Mouse (Mus musculus): Measurements from ENCODE around the gene Tnfrsf22. TPM values are rescaled to one million over a fixed set of nuclear protein-coding genes. Genes with fewer than 3 reads are reported as not detected.
A peak's percentile ranks its signal among the peaks of the same experiment; 100 is the strongest.
"Not testable (repeated sequence)": the region's sequence is repeated elsewhere in the genome, so short reads cannot be mapped to it uniquely, and the experiment has no call there.

The Tnfrsf22 gene
- polyA plus RNA-seq (2015; fragmentation: Nextera tagmentation; extraction: Ambion mirVana): 2.7 and 2.8 TPM in 2 replicates

GRCm38 (mm10) chr7:143649034-143649768 lies at the start of gene Tnfrsf22:
Gene Tnfrsf22, minus strand, starts transcription at chr7:143649661.
- Histone ChIP-seq H3K4me1 (replicated peaks) (no peaks in the 10 kb centered on the region), H3K36me3 (no peaks in the 10 kb centered on the region), H3K4me3 (peak within 1 kb of the TSS; percentile 62), H3K9ac (peak within 1 kb of the TSS; percentile 49), H3K4me2 (peak within 1 kb of the TSS; percentile 92), H3K27ac (no peak within 1 kb of the TSS), H3K27me3 (no peaks in the 10 kb centered on the region), H3K9me3 (replicated peaks) (no peaks in the 10 kb centered on the region)
- ATAC-seq (replicated peaks; ENCODE audit: insufficient number of reproducible peaks, insufficient read depth, low FRiP score, low read depth): peak; percentile 95
- WGBS: 3% methylated on average over 39 of the region's 39 CpGs

- WGBS: 60% methylated on average over 2 of the region's 2 CpGs
- H3K4me3 ChIP-seq: no peak overlapping the region
- no peak overlapping the region for H3K27ac ChIP-seq
- H3K4me1 ChIP-seq (replicated peaks): no peaks in the 10 kb centered on the region
- no peaks in the 10 kb centered on the region for H3K9me3 ChIP-seq (replicated peaks)
- no peak for ATAC-seq (replicated peaks; ENCODE audit: insufficient number of reproducible peaks, insufficient read depth, low FRiP score, low read depth)
- H3K4me2 ChIP-seq: no peak overlapping the region
- H3K9ac ChIP-seq: no peak overlapping the region
- H3K27me3 ChIP-seq: no peaks in the 10 kb centered on the region
- H3K36me3 ChIP-seq: peaks cover 75% of the 10 kb centered on the region
Observed at GRCm38 (mm10) chr7:143696140-143696539, 46.7 kb upstream of the Tnfrsf22 start.

DNA sequence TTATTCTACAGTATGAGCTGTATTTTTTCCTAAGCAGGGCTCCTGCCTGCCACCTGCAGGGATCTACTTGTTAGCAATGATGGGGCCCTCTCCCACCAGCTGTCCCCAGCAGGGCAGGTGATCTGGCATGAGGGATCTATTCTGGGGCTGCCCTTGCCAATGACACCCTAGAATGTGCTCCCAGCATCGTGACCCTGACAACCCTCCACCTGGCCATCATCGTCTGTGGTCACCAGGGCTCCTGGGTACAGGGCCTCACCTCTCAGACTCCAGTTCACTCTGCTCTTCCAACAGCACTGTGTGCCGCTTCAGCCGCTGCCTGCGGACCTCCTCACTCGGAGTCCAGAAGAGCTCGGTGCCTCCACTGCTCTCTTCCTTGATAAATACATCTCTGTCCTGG lies 45.1 kb upstream of the Tnfrsf22 start:
- Histone ChIP-seq H3K9me3 (replicated peaks) (no peaks in the 10 kb centered on the region), H3K9ac (no peak overlapping the region), H3K4me1 (replicated peaks) (peaks cover 6% of the 10 kb centered on the region), H3K36me3 (peaks cover 89% of the 10 kb centered on the region), H3K4me2 (no peak overlapping the region), H3K27me3 (no peaks in the 10 kb centered on the region), H3K4me3 (no peak overlapping the region), H3K27ac (no peak overlapping the region)
- 86% methylated on average over 7 of the region's 7 CpGs for WGBS
- no peak for ATAC-seq (replicated peaks; ENCODE audit: insufficient number of reproducible peaks, insufficient read depth, low FRiP score, low read depth)

- no peak overlapping the region for H3K9ac ChIP-seq
- H3K4me2 ChIP-seq: no peak overlapping the region
- H3K4me3 ChIP-seq: no peak overlapping the region
- no peaks in the 10 kb centered on the region for H3K9me3 ChIP-seq (replicated peaks)
- ATAC-seq (replicated peaks; ENCODE audit: insufficient number of reproducible peaks, insufficient read depth, low FRiP score, low read depth): no peak
- H3K27ac ChIP-seq: no peak overlapping the region
- WGBS: 90% methylated on average over 12 of the region's 12 CpGs
- H3K4me1 ChIP-seq (replicated peaks): peaks cover 6% of the 10 kb centered on the region
- H3K27me3 ChIP-seq: no peaks in the 10 kb centered on the region
- H3K36me3 ChIP-seq: peaks cover 94% of the 10 kb centered on the region
Observed at GRCm38 (mm10) chr7:143692746-143693510, 43.5 kb upstream of the Tnfrsf22 start.

GRCm38 (mm10) chr7:143691909-143692308 lies 42.4 kb upstream of the Tnfrsf22 start:
- WGBS: 93% methylated on average over 4 of the region's 4 CpGs
- no peaks in the 10 kb centered on the region for H3K27me3 ChIP-seq
- H3K9ac ChIP-seq: no peak overlapping the region
- no peak overlapping the region for H3K4me2 ChIP-seq
- no peaks in the 10 kb centered on the region for H3K9me3 ChIP-seq (replicated peaks)
- no peak overlapping the region for H3K4me3 ChIP-seq
- peaks cover 6% of the 10 kb centered on the region for H3K4me1 ChIP-seq (replicated peaks)
- peaks cover 89% of the 10 kb centered on the region for H3K36me3 ChIP-seq
- no peak overlapping the region for H3K27ac ChIP-seq
- ATAC-seq (replicated peaks; ENCODE audit: insufficient number of reproducible peaks, insufficient read depth, low FRiP score, low read depth): no peak

- H3K27ac ChIP-seq: no peak overlapping the region
- peaks cover 82% of the 10 kb centered on the region for H3K36me3 ChIP-seq
- ATAC-seq (replicated peaks; ENCODE audit: insufficient number of reproducible peaks, insufficient read depth, low FRiP score, low read depth): no peak
- H3K9me3 ChIP-seq (replicated peaks): no peaks in the 10 kb centered on the region
- no peak overlapping the region for H3K4me2 ChIP-seq
- 83% methylated on average over 5 of the region's 5 CpGs for WGBS
- no peak overlapping the region for H3K9ac ChIP-seq
- no peaks in the 10 kb centered on the region for H3K27me3 ChIP-seq
- H3K4me3 ChIP-seq: no peak overlapping the region
- peaks cover 6% of the 10 kb centered on the region for H3K4me1 ChIP-seq (replicated peaks)
Observed at GRCm38 (mm10) chr7:143691181-143691580, 41.7 kb upstream of the Tnfrsf22 start.

- peaks cover 69% of the 10 kb centered on the region for H3K36me3 ChIP-seq
Observed at GRCm38 (mm10) chr7:143689946-143690345, 40.5 kb upstream of the Tnfrsf22 start.

GRCm38 (mm10) chr7:143689481-143689880 lies 40.0 kb upstream of the Tnfrsf22 start:
- peaks cover 65% of the 10 kb centered on the region for H3K36me3 ChIP-seq
- H3K4me1 ChIP-seq (replicated peaks): peaks cover 6% of the 10 kb centered on the region
- no peak for ATAC-seq (replicated peaks; ENCODE audit: insufficient number of reproducible peaks, insufficient read depth, low FRiP score, low read depth)

More at GRCm38 (mm10) chr7:143689946-143690345, 40.5 kb upstream of the Tnfrsf22 start:
- Histone ChIP-seq H3K27ac (no peak overlapping the region), H3K4me1 (replicated peaks) (peaks cover 6% of the 10 kb centered on the region), H3K9me3 (replicated peaks) (no peaks in the 10 kb centered on the region), H3K27me3 (no peaks in the 10 kb centered on the region), H3K9ac (no peak overlapping the region), H3K4me3 (no peak overlapping the region), H3K4me2 (no peak overlapping the region)
- ATAC-seq (replicated peaks; ENCODE audit: insufficient number of reproducible peaks, insufficient read depth, low FRiP score, low read depth): no peak
- WGBS: 59% methylated on average over 4 of the region's 4 CpGs

DNA sequence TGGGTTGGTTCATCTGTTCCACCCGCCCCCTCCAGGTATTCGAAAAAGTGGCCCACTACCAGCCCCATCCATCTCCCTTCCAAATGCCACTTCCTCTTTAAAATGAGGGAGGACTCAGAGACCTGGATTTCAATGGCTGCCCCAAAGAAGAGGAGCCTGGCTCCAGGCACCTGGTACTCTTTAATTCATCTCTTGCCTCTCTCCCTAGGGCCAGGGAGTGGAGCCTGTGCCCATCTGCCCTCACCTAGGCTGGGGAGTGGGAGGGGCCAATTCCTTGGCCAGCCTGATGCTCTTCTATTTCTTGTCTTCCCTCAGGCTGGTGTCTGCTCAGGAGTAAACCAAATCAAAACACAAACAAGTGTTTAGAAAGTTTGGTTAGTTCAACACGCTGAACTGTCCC lies 37.2 kb upstream of the Tnfrsf22 start:
- not testable (repeated sequence) for H3K27ac ChIP-seq; H3K4me3 ChIP-seq; H3K9me3 ChIP-seq (replicated peaks); H3K9ac ChIP-seq; H3K4me1 ChIP-seq (replicated peaks); H3K27me3 ChIP-seq; ATAC-seq (replicated peaks; ENCODE audit: insufficient number of reproducible peaks, insufficient read depth, low FRiP score, low read depth); H3K4me2 ChIP-seq
- peaks cover 38% of the 10 kb centered on the region for H3K36me3 ChIP-seq
- 75% methylated on average over 3 of the region's 3 CpGs for WGBS

More at GRCm38 (mm10) chr7:143689481-143689880, 40.0 kb upstream of the Tnfrsf22 start:
- H3K9ac ChIP-seq: no peak overlapping the region
- no peak overlapping the region for H3K27ac ChIP-seq
- H3K4me3 ChIP-seq: no peak overlapping the region
- H3K4me2 ChIP-seq: no peak overlapping the region
- no peaks in the 10 kb centered on the region for H3K27me3 ChIP-seq
- 74% methylated on average over 7 of the region's 7 CpGs for WGBS
- H3K9me3 ChIP-seq (replicated peaks): no peaks in the 10 kb centered on the region

- H3K27ac ChIP-seq; H3K27me3 ChIP-seq; ATAC-seq (replicated peaks; ENCODE audit: insufficient number of reproducible peaks, insufficient read depth, low FRiP score, low read depth); H3K4me1 ChIP-seq (replicated peaks); H3K9me3 ChIP-seq (replicated peaks); H3K9ac ChIP-seq; H3K4me3 ChIP-seq: not testable (repeated sequence)
- Histone ChIP-seq H3K36me3 (peaks cover 34% of the 10 kb centered on the region), H3K4me2 (peak overlapping the region; percentile 98)
- 34% methylated on average over 4 of the region's 4 CpGs for WGBS
Observed at GRCm38 (mm10) chr7:143686191-143686590, 36.7 kb upstream of the Tnfrsf22 start.

GRCm38 (mm10) chr7:143685359-143686067 lies 36.1 kb upstream of the Tnfrsf22 start, which contains the start of gene Tnfrsf23:
Gene Tnfrsf23, minus strand, starts transcription at chr7:143685872.
- Histone ChIP-seq H3K9me3 (replicated peaks) (no peaks in the 10 kb centered on the region), H3K9ac (peak within 1 kb of the TSS; percentile 56), H3K4me1 (replicated peaks) (peaks cover under 1% of the 10 kb centered on the region; the same call in 1 of the 2 replicates), H3K27me3 (no peaks in the 10 kb centered on the region), H3K27ac (peak within 1 kb of the TSS; percentile 58), H3K36me3 (peaks cover 28% of the 10 kb centered on the region), H3K4me3 (peak within 1 kb of the TSS; percentile 64), H3K4me2 (peak within 1 kb of the TSS; percentile 98)
- ATAC-seq (replicated peaks; ENCODE audit: insufficient number of reproducible peaks, insufficient read depth, low FRiP score, low read depth): peak; percentile 89
- WGBS: 1% methylated on average over 35 of the region's 35 CpGs
